ENCODE assay signal across 8 mouse cellular contexts in the genomic region with DNA sequence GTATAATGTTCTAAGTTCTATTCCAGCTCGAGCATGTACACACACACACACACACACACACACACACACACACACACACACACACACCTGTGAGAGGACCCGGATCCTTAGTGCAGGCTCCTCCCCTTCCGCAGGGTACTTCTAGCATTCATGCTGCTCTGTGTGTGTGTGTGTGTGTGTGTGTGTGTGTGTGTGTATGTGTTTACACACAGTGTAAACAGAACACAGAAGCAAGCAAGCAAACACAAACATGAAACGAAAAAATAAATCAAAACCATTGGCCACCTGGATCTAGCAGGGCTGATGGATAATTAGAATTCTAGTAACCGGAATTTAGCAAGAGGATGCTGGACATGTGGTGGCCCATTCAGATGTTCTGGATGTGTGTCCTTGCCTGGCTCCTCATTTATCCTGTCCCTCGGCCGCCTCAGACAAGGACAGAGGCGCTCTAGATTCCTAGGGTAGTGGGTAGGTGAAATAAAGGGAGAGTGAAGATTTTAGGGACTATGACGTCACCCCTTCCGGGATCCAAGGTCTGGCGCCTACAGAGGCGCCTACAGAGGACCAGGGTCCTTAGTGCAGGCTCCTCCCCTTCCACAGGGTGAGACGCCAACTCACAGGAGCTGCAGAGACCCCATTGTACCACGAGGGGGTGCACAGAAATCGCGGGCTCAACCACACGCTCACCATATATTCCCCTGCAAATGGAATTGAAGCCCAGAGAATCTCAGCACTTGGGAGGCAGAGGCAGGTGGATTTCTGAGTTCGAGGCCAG. TPM values are rescaled to one million over a fixed set of nuclear protein-coding genes. Genes with fewer than 3 reads are reported as not detected.
DNase-seq lines count a peak whose midpoint lies in the region; ATAC-seq lines count a peak whose summit lies in the region.

No protein-coding gene starts in this region.

- peaks cover 10% of the 10 kb centered on the region; the same call in 1 of the 2 replicates for H3K36me3 ChIP-seq in hindbrain, embryonic 13.5 days

- H3K9me3 ChIP-seq in hindbrain, embryonic 13.5 days, result no peaks in the 10 kb centered on the region

- peak overlapping the region; percentile 97 for H3K27ac ChIP-seq in hindbrain, embryonic 13.5 days

- 31% methylated on average over 18 of the region's 18 CpGs for WGBS in hindbrain, embryonic 13.5 days

- DNase-seq in Muller cell, postnatal 12 days (ENCODE audit: inconsistent ontology term), result peak; percentile 78
- DNase-seq in cerebellum, adult 9-10 months, result peak; percentile 89
- DNase-seq in frontal cortex, postnatal 25 days (ENCODE audit: low spot score in 2 of 2), result peak; percentile 67 to 80
- DNase-seq in left cerebral cortex, adult 18-20 months (ENCODE audit: low spot score in 2 of 2), result peak; percentile 80 to 86
- peak; percentile 84 to 88 for DNase-seq in lung, postnatal 4 days
- peak; percentile 86 for DNase-seq in right cerebral cortex, adult 18-20 months
- peak; percentile 39 for DNase-seq in urinary bladder, adult 2 months (ENCODE audit: low spot score)

- H3K4me1 ChIP-seq in hindbrain, embryonic 13.5 days (replicated peaks), result peaks cover 60% of the 10 kb centered on the region

- no peak overlapping the region for H3K4me3 ChIP-seq in hindbrain, embryonic 13.5 days

- peak overlapping the region; percentile 97 for H3K4me2 ChIP-seq in hindbrain, embryonic 13.5 days

- peaks cover 8% of the 10 kb centered on the region; the same call in 1 of the 2 replicates for H3K27me3 ChIP-seq in hindbrain, embryonic 13.5 days

- no peak overlapping the region; the same call in 1 of the 2 replicates for H3K9ac ChIP-seq in hindbrain, embryonic 13.5 days

- peak; percentile 33 for ATAC-seq in hindbrain, embryonic 13.5 days (ENCODE audit: low FRiP score)

RNA-seq across cellular contexts. Expression of a gene that starts 6.6 kb away (rescaled TPM):
- polyA plus RNA-seq in hindbrain, embryonic 13.5 days (2015; fragmentation: Nextera tagmentation; extraction: Ambion mirVana), result 110 and 117 TPM in 2 replicates
- 100 to 1,000 TPM; 291 to 326 TPM for total RNA-seq in left cerebral cortex, adult 18-20 months (2021)
- polyA plus RNA-seq in urinary bladder, adult 2 months (2012; rRNA removed), result 0.83 and 1.4 TPM in 2 replicates

RNA-seq across cellular contexts. Expression of a gene that starts 8.4 kb away (rescaled TPM):
- 42.0 and 44.5 TPM in 2 replicates for polyA plus RNA-seq in hindbrain, embryonic 13.5 days (2015; fragmentation: Nextera tagmentation; extraction: Ambion mirVana)
- 100 to 1,000 TPM; 112 to 119 TPM for total RNA-seq in left cerebral cortex, adult 18-20 months (2021)
- polyA plus RNA-seq in urinary bladder, adult 2 months (2012; rRNA removed), result 0.03 TPM in 2 replicates

RNA-seq across cellular contexts. Expression of a gene that starts 27.1 kb away (rescaled TPM):
- 307 and 317 TPM in 2 replicates for polyA plus RNA-seq in hindbrain, embryonic 13.5 days (2015; fragmentation: Nextera tagmentation; extraction: Ambion mirVana)
- 1,000 to 10,000 TPM; 1,746 to 1,798 TPM for total RNA-seq in left cerebral cortex, adult 18-20 months (2021)
- polyA plus RNA-seq in urinary bladder, adult 2 months (2012; rRNA removed), result 182 and 223 TPM in 2 replicates

RNA-seq across cellular contexts. Expression of a gene that starts 31.8 kb away (rescaled TPM):
- 3.7 and 4.4 TPM in 2 replicates for polyA plus RNA-seq in hindbrain, embryonic 13.5 days (2015; fragmentation: Nextera tagmentation; extraction: Ambion mirVana)
- 10 to 100 TPM; 61.0 to 65.7 TPM for total RNA-seq in left cerebral cortex, adult 18-20 months (2021)
- polyA plus RNA-seq in urinary bladder, adult 2 months (2012; rRNA removed), result 0.06 TPM in 1 of 2 replicates, not detected in the other

RNA-seq across cellular contexts. Expression of a gene that starts 41.5 kb away (rescaled TPM):
- polyA plus RNA-seq in hindbrain, embryonic 13.5 days (2015; fragmentation: Nextera tagmentation; extraction: Ambion mirVana), result 5.5 and 5.9 TPM in 2 replicates
- 1 to 10 TPM; 2.1 to 2.6 TPM for total RNA-seq in left cerebral cortex, adult 18-20 months (2021)
- polyA plus RNA-seq in urinary bladder, adult 2 months (2012; rRNA removed), result 9.5 and 9.6 TPM in 2 replicates

Comparison
In these comparisons a context has a peak if more than half of its experiments do, and no peak if none do; other contexts are left out.
1. DNase-seq: peak in every context shown above with its lines; median percentile 89 in cerebellum, adult 9-10 months; 86 in lung, postnatal 4 days; 86 in right cerebral cortex, adult 18-20 months; 83 in left cerebral cortex, adult 18-20 months; 78 in Muller cell, postnatal 12 days; 74 in frontal cortex, postnatal 25 days; 39 in urinary bladder, adult 2 months.
2. RNA of a gene that starts 6.6 kb away (polyA plus RNA-seq): 110 to 117 TPM in hindbrain, embryonic 13.5 days; 0.83 to 1.4 TPM in urinary bladder, adult 2 months; every median in the first group is over 10 times any median in the second.
3. RNA of a gene that starts 8.4 kb away (polyA plus RNA-seq): 42.0 to 44.5 TPM in hindbrain, embryonic 13.5 days; 0.03 TPM in urinary bladder, adult 2 months; every median in the first group is over 10 times any median in the second.